Mouse (Mus musculus) CD8-positive naive resting alpha-beta T cell, adult 2 months (primary cell): ENCODE measurements around the gene Gata5.
A peak's percentile ranks its signal among the peaks of the same experiment; 100 is the strongest.

Experiments
- DNase-seq, 2 experiments: peaks; one replicate each; pipeline ENCODE4 v3.0.0; 2022; ENCODE audit warnings: low read depth in 2 of 2, low spot score in 2 of 2

Gata5 gene

GRCm38 (mm10) chr2:180311147-180311546 lies 23.4 kb downstream of the Gata5 start:
- no peak for DNase-seq

GRCm38 (mm10) chr2:180307680-180308079 lies 26.8 kb downstream of the Gata5 start:
- no peak for DNase-seq

DNA sequence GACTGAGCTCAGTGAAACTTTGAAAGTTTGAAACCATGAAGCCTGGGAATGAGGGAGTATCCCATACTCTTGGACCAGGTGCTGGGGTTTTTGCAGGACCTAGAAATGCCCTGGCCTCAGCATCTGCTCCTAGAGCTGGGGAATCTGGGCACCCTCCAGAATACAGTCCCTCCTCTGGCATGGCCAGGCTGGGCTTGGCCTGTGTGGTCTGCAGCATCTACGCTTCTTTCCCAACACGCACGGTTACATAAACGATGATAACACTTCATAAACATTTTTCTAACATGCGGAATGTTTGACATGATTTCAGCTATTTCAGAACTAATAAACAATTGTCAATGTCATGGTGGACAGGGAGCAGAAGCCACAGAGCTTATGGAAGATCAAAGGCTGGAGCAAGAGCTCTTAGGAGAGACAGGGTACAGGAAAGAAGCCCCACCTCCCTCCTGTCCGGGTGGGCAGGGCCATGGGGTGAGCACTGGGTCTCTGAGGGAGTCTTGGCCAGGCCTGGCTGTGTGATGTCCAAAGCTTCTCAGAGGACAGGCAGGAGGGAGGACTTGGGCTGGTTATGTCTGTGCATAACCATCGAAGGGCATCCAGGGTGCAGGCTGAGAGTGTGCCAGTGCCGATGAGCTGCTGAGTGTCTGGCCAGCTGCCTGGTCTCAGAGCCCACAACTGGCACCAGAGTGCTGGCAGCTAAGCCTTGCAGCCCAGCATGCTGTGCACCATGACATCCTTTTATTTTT lies 27.9 kb downstream of the Gata5 start:
- DNase-seq: no peak

DNA sequence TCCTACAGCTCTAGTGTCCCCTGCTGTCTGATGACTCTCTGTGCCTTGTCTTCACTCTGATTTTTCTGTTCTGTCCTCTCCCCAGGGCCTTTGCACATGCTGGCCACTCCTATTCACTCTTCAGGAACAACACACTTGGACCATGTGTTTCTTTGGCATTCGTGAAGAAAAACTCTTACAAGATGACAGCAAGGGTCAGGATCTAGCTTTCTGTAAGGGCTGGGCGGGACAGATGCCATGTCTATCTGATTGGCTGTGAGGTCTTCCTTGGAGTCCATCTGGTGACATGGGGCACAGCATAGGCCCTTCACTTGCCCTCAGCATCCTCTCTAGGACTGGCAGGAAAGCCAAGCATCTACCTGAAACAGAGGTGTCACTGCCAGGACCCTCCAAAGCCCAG lies 28.5 kb downstream of the Gata5 start:
- no peak for DNase-seq

DNA sequence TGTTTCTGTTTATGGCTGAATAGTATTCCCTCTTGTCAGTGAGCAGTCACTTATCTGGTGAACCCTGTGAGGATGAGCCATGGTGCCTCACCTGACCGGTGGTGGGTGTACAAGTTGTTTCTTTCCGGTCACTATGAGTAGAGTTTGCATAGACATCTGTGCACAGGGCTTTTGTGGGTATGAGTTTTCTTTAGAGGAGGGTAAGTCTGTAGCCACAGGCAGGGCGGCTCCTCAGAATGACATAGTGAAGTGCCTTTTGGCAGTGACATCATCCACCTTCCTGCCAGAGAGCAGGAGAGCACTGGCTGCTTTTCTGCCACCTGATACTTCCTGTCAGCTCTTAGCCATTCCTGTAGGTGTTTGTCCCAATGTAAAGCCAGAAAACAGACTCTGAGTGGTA lies 29.0 kb downstream of the Gata5 start:
- DNase-seq: peak; percentile 21 to 27

- no peak for DNase-seq
Observed at GRCm38 (mm10) chr2:180304554-180304953, 29.9 kb downstream of the Gata5 start.

DNA sequence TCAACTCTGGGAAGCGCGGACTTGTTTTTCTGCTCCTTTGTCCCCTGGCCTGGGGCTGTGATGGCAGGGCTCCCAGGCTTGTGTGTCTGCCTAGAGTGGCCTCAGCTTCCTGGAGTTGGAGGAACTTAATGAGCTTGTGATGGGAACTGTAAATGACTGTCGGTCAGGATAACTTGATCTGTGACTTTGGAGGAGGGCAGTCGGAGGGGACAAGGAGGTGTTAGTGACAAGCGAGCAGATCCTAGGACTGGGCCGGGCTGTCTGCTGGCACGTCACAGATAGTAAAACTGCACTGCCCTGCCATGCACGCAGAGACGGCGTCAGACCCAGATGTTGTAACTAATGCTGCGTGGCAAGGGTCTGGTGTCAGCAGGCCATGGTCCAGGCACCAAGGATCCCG lies 31.0 kb downstream of the Gata5 start:
- no peak for DNase-seq

DNA sequence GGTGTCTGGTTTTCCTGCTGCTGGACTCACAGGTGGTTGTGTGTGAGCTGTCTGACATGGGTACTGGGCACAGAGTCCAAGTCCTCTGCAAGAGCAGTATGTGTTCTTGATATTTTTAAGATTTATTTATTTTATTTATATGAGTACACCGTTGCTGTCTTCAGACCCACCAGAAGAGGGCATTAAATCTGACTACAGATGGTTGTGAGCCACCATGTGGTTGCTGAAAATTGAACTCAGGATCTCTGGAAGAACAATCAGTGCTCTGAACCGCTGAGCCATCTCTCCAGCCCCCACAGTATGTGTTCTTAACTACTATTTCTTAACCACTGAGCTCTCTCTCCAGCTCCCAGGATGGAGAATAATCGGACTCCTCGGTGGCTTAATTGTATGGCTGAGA lies 32.3 kb downstream of the Gata5 start:
- no peak for DNase-seq

- DNase-seq: no peak
Observed at GRCm38 (mm10) chr2:180300771-180301170, 33.7 kb downstream of the Gata5 start.

DNA sequence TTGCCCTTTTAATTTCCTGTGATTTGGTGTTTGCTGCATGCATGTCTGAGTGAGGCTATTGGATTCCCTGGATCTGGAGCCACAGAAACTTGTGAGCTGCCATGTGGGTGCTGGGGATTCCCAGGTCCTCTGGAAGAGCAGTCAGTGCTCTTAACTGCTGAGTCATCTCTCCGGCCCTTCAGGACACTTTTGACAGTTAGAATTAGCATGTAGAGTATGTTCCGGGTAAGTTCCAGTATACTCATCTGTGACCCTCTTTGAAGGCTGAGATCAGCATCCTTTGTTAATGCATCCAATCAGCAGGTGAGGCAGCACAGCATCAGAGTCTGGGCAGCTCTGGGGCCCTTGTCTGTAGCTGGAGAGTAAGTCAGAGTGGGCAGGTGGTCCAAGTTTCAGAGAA lies 34.2 kb downstream of the Gata5 start:
- DNase-seq: no peak

DNA sequence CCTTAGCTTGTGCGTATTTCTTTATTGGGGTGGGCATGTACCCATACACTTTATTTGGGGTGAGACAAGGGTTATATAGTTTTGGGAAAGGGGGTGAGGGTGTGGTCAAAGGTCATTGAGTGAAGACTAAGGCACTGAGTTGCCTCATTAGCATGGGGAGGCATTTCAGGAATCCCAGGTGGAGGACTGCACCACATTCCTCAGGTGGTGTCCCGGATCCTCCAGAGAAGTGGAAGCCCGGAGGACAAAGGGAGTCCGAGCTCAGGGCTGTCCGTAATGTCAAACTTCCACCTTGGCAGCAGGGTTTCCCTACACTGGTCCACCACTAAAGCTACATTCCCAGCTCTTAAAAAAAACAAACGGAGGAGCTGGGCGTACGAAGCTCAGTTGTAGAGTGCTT lies 41.6 kb downstream of the Gata5 start:
- DNase-seq: no peak

DNA sequence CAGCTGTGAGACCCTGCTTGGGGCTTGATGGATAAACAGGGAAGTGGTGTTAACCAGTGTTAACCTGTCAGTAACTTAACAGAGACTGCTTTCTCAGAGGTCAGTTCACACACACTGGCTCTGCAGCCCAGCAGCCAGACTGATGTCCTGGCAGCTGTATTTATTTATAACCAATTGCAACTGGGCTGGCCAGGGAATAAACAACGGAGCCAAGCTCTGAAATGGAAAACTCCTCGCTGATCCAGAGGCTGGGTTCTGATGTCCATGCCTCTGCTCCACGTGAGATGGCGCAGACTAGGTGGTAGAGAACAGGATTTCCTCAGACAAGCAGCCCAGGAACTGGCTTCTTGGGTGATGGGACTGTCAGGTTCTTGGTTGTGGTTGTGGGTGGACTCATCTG lies 42.5 kb downstream of the Gata5 start:
- no peak for DNase-seq

- no peak for DNase-seq
Observed at GRCm38 (mm10) chr2:180291566-180291965, 42.9 kb downstream of the Gata5 start.

DNA sequence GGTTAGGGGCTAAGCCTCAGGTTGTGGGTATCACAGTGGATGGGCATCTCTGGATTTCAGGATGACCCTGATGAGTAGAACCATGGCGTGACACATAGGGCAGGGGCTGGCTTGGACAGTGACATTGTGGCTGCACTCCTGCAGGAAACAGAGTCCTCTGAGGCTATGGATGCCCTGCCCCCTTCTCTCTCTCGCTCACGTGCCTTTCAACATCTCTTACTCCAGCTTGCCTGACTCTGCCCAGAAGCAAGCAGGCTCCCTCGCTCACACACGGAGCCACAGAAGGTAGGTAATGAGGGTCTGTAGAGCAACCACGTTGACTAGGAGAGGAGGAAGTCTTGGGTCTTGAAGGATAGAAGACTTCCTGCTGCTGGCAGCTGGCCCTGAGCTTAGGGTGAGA lies 44.0 kb downstream of the Gata5 start:
- DNase-seq: no peak

DNA sequence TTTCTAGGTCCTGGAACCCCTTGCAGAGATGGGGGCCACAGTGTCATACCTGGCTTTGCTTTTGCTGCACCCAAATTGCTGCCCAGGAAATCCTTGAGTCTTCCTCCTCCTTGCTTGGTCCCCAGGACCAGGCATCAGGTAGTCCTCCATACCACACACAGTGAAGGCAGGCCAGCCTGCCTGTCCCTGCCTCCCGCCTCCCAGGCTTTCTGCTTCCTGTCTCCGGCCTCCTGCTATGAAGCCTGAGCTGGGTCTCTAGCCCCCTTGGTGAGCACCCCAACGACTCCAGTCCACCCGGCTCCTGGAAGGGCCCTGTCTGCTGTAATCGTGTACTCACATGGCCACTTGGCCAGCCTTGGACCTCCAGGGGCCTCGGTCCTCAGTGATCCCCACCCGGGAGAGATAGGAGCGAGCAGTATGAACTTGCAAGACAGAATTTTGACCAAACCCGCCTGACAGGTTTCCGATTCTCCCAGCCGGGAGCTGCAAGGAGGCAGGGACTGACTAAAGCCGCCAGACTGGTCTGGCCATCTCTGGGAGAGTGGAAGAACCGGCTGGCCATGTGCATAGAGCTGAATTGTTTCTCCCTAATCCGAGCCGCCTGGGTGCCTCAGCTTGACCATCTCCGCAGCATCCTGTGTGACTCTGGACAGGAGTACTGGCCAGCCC lies 44.9 kb downstream of the Gata5 start, which contains the start of gene Rbbp8nl:
Rbbp8nl (minus strand) TSS at position 440 of the 669 bp plus-strand sequence.
- DNase-seq: no peak

DNA sequence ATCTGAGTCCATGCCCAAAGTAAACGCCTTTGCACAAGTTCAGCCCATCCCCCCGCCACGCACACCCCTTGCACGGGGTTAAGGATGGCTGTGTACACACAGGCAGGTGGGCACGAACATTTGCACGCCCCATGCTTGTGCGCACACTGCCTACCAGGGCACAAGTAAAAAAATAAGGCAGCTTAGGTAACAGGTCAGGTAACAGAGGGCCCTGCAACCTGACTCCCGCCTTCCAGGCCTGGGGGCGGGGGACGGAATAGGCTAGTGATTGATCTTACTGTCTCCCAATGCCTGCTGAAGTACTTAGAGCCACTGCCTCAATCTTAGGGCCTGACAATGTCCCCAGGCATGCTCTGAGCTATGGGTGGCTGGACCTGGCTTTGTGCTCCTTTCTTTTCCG lies 45.5 kb downstream of the Gata5 start:
- no peak for DNase-seq

GRCm38 (mm10) chr2:180279321-180279720 lies 55.2 kb downstream of the Gata5 start:
- DNase-seq: no peak

DNA sequence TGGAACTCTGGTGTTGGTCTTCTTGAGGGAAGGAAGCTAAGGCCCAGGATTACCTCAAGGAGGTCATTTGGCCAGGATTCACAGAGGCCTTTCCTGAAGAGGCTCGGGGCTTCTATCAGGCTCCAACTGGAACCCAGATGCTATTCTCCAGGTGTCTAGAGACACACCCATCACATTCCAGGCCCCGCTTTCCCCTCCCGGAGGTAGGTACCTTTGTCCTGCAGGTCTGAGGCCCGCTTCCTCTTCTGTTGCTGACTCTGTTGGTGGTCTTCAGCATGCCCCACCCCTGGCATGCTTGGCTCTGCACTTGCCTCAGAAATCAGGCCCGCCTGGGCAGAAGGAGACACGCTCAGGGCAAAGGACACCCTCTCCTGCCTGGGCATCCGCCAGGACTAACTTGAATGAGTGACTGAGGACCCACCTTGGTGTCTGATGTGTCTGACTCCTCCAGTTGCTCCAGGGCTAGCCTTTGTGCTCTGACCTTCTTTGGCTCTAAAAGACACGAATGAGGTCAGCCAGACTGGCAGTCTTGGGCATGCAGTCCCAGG lies 56.7 kb downstream of the Gata5 start:
- no peak for DNase-seq

- peak; percentile 77 to 84 for DNase-seq
Observed at GRCm38 (mm10) chr2:180276851-180277259, 57.6 kb downstream of the Gata5 start.

DNA sequence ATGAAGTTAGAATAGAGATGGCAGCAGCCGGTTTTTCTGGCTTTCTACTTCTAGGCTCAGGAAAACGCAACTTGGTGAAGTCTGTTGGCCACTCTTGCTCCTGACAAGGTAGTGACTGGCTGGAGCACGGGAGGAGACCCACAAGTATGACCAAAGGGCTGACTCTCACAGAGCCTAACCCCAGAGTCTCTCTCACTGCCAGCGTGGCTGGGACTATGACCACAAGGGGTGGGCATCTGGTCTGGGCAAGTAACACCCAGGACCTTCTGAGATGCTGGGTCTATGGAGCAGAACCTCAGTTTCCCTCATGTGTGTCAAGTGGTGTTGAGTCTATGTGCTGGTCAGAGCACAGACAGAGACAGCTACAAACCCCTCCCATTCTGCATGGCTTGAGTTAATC lies 58.1 kb downstream of the Gata5 start:
- peak in 1 of 2 experiments; percentile 19 for DNase-seq

- DNase-seq: peak; percentile 72 to 77
Observed at GRCm38 (mm10) chr2:180275836-180276235, 58.7 kb downstream of the Gata5 start.
